Mouse (Mus musculus) lung, postnatal 0 days (tissue): ENCODE measurements around the gene Rnf215.

Experiments
- CTCF ChIP-seq: IDR thresholded peaks from 2 replicates; pipeline ENCODE4 v1.5.1; 2016; ENCODE audit warnings: antibody characterized with exemption, mild to moderate bottlenecking
- EP300 ChIP-seq: IDR thresholded peaks from 2 replicates; pipeline ENCODE4 v1.6.1; 2016; ENCODE audit warnings: antibody characterized with exemption, mild to moderate bottlenecking, control low read depth

DNA sequence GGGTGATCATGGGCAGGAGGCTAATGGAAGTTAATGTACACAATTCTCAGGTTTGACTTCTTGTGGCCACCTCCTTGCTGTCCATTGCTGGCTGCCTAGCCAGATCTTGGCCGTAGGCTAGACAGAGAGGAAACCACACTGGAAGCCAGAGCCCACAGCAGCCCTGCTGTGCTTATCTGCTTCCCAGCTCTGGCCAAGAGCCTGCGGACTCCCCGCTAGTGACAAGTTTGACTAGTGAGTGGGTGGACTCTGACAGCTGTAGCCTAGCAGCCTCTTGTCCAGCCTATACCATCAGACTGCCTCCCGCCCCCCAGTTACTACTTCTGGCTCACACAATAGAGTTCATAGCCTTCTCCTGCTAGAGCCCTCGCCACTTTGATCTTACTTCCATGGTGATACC is 15.4 kb upstream of the Rnf215 start:
- TF ChIP-seq CTCF (no peak), EP300 (no peak)
